In genomic region chr19:34151909-34152308, GRCm38 (mm10) we compare ENCODE assay signal across 11 mouse cellular contexts. TPM values are rescaled to one million over a fixed set of nuclear protein-coding genes. Genes with fewer than 3 reads are reported as not detected.
DNase-seq lines count a peak whose midpoint lies in the region; ATAC-seq and TF ChIP-seq lines count a peak whose summit lies in the region.
"Had no signal": no experiment of that assay in that cellular context is flagged by ENCODE, and none has a peak within 500 bp of the region (broad histone marks: within the 10 kb centered on the region; RNA-seq: fewer than 3 reads in every experiment).

No protein-coding gene starts in this region.

- H3K4me2 ChIP-seq in kidney, embryonic 16.5 days (replicated peaks; ENCODE audit: low read depth, low read length), result no peak overlapping the region
- H3K4me2 ChIP-seq in forebrain, embryonic 11.5 days (ENCODE audit: low read depth, low read length, severe bottlenecking), result no peak overlapping the region
- H3K4me2 ChIP-seq: lung, embryonic 15.5 days; stomach, embryonic 15.5 days had no signal

- intact Hi-C loops in gastrocnemius, postnatal 36 days (cut with DNase I), result no loop called here

- WGBS in kidney, adult 2 months, result 78% methylated on average over 1 of the region's 1 CpGs
- WGBS in kidney, embryonic 16.5 days, result 80% methylated on average over 1 of the region's 1 CpGs
- WGBS in forebrain, embryonic 11.5 days, result 82% methylated on average over 1 of the region's 1 CpGs

- TF ChIP-seq POLR2A in kidney, adult 2 months (IDR thresholded peaks at IDR 0.05; ENCODE audit: low read depth, low read length), result no peak

- H3K9me3 ChIP-seq in kidney, embryonic 16.5 days (ENCODE audit: low read length), result no peaks in the 10 kb centered on the region
- H3K9me3 ChIP-seq in forebrain, embryonic 11.5 days (ENCODE audit: control insufficient read depth, low read length), result no peaks in the 10 kb centered on the region
- H3K9me3 ChIP-seq: lung, embryonic 15.5 days; stomach, embryonic 15.5 days had no signal

- ATAC-seq in kidney, embryonic 16.5 days (ENCODE audit: low FRiP score, low TSS enrichment), result no peak
- ATAC-seq in granulocyte monocyte progenitor cell, adult 5-6 weeks (replicated peaks; ENCODE audit: poor library complexity, severe bottlenecking), result peak; percentile 77
- no peak for ATAC-seq in forebrain, embryonic 11.5 days (replicated peaks; ENCODE audit: low FRiP score)

- TF ChIP-seq CTCF in kidney, adult 2 months (conservative IDR thresholded peaks at IDR 0.05; ENCODE audit: insufficient read depth, insufficient read length, low read depth, low read length), result no peak; the same call in 1 of the 2 replicates

- no peak overlapping the region for H3K9ac ChIP-seq in kidney, embryonic 16.5 days (replicated peaks; ENCODE audit: low read length)
- no peak overlapping the region for H3K9ac ChIP-seq in forebrain, embryonic 11.5 days (ENCODE audit: low read length)
- H3K9ac ChIP-seq: lung, embryonic 15.5 days; stomach, embryonic 15.5 days had no signal

- no peaks in the 10 kb centered on the region for H3K4me1 ChIP-seq in kidney, adult 2 months (ENCODE audit: control insufficient read depth, insufficient read depth, low read length)
- H3K4me1 ChIP-seq in kidney, embryonic 16.5 days (ENCODE audit: insufficient read depth, low read length), result no peaks in the 10 kb centered on the region
- no peaks in the 10 kb centered on the region for H3K4me1 ChIP-seq in forebrain, embryonic 11.5 days (replicated peaks; ENCODE audit: control insufficient read depth, insufficient read depth, low read length)
- H3K4me1 ChIP-seq: stomach, embryonic 15.5 days had no signal

- no peak overlapping the region for H3K4me3 ChIP-seq in kidney, adult 2 months (ENCODE audit: insufficient read depth, low read depth, low read length)
- no peak overlapping the region for H3K4me3 ChIP-seq in kidney, embryonic 16.5 days (ENCODE audit: low read length)
- H3K4me3 ChIP-seq in forebrain, embryonic 11.5 days (ENCODE audit: low read depth, low read length), result no peak overlapping the region
- H3K4me3 ChIP-seq: lung, embryonic 15.5 days; stomach, embryonic 15.5 days had no signal

- H3K36me3 ChIP-seq in kidney, adult 2 months (ENCODE audit: control insufficient read depth, insufficient read depth, low read length), result no peaks in the 10 kb centered on the region
- no peaks in the 10 kb centered on the region for H3K36me3 ChIP-seq in kidney, embryonic 16.5 days (ENCODE audit: insufficient read depth, low read length)
- no peaks in the 10 kb centered on the region for H3K36me3 ChIP-seq in forebrain, embryonic 11.5 days (ENCODE audit: control insufficient read depth, insufficient read depth, low read length)
- H3K36me3 ChIP-seq: lung, embryonic 15.5 days; stomach, embryonic 15.5 days had no signal

- H3K27me3 ChIP-seq in kidney, adult 2 months (replicated peaks; ENCODE audit: control insufficient read depth, insufficient read depth, low read length), result no peaks in the 10 kb centered on the region; the same call in 1 of the 2 replicates
- H3K27me3 ChIP-seq in kidney, embryonic 16.5 days (ENCODE audit: insufficient read depth, low read length), result no peaks in the 10 kb centered on the region
- H3K27me3 ChIP-seq in forebrain, embryonic 11.5 days (ENCODE audit: control insufficient read depth, insufficient read depth, low read length), result no peaks in the 10 kb centered on the region
- H3K27me3 ChIP-seq: lung, embryonic 15.5 days; stomach, embryonic 15.5 days had no signal

- H3K27ac ChIP-seq in kidney, adult 2 months (ENCODE audit: insufficient read depth, low read depth, low read length), result no peak overlapping the region
- H3K27ac ChIP-seq in kidney, embryonic 16.5 days (ENCODE audit: low read length), result no peak overlapping the region
- H3K27ac ChIP-seq in forebrain, embryonic 11.5 days (ENCODE audit: low read depth, low read length), result no peak overlapping the region
- H3K27ac ChIP-seq: lung, embryonic 15.5 days; stomach, embryonic 15.5 days had no signal

- peak; percentile 19 for DNase-seq in kidney, adult 2 months
- peak; percentile 81 for DNase-seq in thymus, postnatal 0 days (ENCODE audit: low spot score)
- no peak for DNase-seq in thymus, postnatal 36 days
- no peak for DNase-seq in gastrocnemius, postnatal 36 days
- no peak for DNase-seq in adrenal gland, adult 8-10 months
- no peak for DNase-seq in forebrain, embryonic 11.5 days (ENCODE audit: low spot score)

RNA-seq across cellular contexts. Expression of gene Ankrd22, which starts 13.9 kb away (rescaled TPM):
- not detected in 2 replicates for polyA plus RNA-seq in kidney, adult 2 months (2012; rRNA removed)
- polyA plus RNA-seq in kidney, embryonic 16.5 days (2015; fragmentation: Nextera tagmentation; extraction: Ambion mirVana), result 0.06 TPM in 1 of 2 replicates, not detected in the other
- polyA plus RNA-seq in thymus, postnatal 0 days (2015; fragmentation: Nextera tagmentation; extraction: Ambion mirVana), result 4.0 and 4.7 TPM in 2 replicates
- total RNA-seq in granulocyte monocyte progenitor cell, adult 5-6 weeks (2014; fragmentation: Nextera tagmentation), result 0.26 TPM in 1 of 2 replicates, not detected in the other
- total RNA-seq in granulocyte monocyte progenitor cell, adult 5-6 weeks (2017), result 0.98 and 2.0 TPM in 2 replicates
- total RNA-seq in gastrocnemius, postnatal 36 days (2021), result not detected
- not detected for total RNA-seq in adrenal gland, adult 8-10 months (2022)
- polyA plus RNA-seq in forebrain, embryonic 11.5 days (2014; fragmentation: Nextera tagmentation; extraction: Ambion mirVana), result not detected in 2 replicates

RNA-seq across cellular contexts. Expression of gene Stambpl1, which starts 40.1 kb away (rescaled TPM):
- polyA plus RNA-seq in kidney, adult 2 months (2012; rRNA removed), result 1.6 and 2.2 TPM in 2 replicates
- polyA plus RNA-seq in kidney, embryonic 16.5 days (2015; fragmentation: Nextera tagmentation; extraction: Ambion mirVana), result 4.5 and 5.0 TPM in 2 replicates
- 48.2 and 54.7 TPM in 2 replicates for polyA plus RNA-seq in thymus, postnatal 0 days (2015; fragmentation: Nextera tagmentation; extraction: Ambion mirVana)
- 12.4 and 34.2 TPM in 2 replicates for total RNA-seq in granulocyte monocyte progenitor cell, adult 5-6 weeks (2014; fragmentation: Nextera tagmentation)
- total RNA-seq in granulocyte monocyte progenitor cell, adult 5-6 weeks (2017), result 12.7 and 23.8 TPM in 2 replicates
- under 1 TPM; 0.79 TPM for total RNA-seq in gastrocnemius, postnatal 36 days (2021)
- total RNA-seq in adrenal gland, adult 8-10 months (2022), result 1 to 10 TPM; 6.3 to 8.1 (median 7.1) TPM
- 1.6 and 2.0 TPM in 2 replicates for polyA plus RNA-seq in forebrain, embryonic 11.5 days (2014; fragmentation: Nextera tagmentation; extraction: Ambion mirVana)

RNA-seq across cellular contexts. Expression of gene Lipm, which starts 51.2 kb away (rescaled TPM):
- not detected in 2 replicates for polyA plus RNA-seq in kidney, adult 2 months (2012; rRNA removed)
- polyA plus RNA-seq in kidney, embryonic 16.5 days (2015; fragmentation: Nextera tagmentation; extraction: Ambion mirVana), result not detected in 2 replicates
- 0.81 and 0.87 TPM in 2 replicates for polyA plus RNA-seq in thymus, postnatal 0 days (2015; fragmentation: Nextera tagmentation; extraction: Ambion mirVana)
- not detected in 2 replicates for total RNA-seq in granulocyte monocyte progenitor cell, adult 5-6 weeks (2014; fragmentation: Nextera tagmentation)
- not detected in 2 replicates for total RNA-seq in granulocyte monocyte progenitor cell, adult 5-6 weeks (2017)
- not detected for total RNA-seq in gastrocnemius, postnatal 36 days (2021)
- total RNA-seq in adrenal gland, adult 8-10 months (2022), result not detected
- not detected in 2 replicates for polyA plus RNA-seq in forebrain, embryonic 11.5 days (2014; fragmentation: Nextera tagmentation; extraction: Ambion mirVana)
- polyA plus RNA-seq: gonadal fat pad, adult 2 months had no signal

Comparison
In these comparisons a context has a peak if more than half of its experiments do, and no peak if none do; other contexts are left out.
1. DNase-seq: peak in kidney, adult 2 months (single experiment) and thymus, postnatal 0 days (single experiment); none in thymus, postnatal 36 days (0 of 2), gastrocnemius, postnatal 36 days (0 of 2), adrenal gland, adult 8-10 months (single experiment) and forebrain, embryonic 11.5 days (single experiment).